Mouse (Mus musculus): ENCODE measurements around the gene Hist1h4m.
"Not testable (repeated sequence)": the region's sequence is repeated elsewhere in the genome, so short reads cannot be mapped to it uniquely, and the experiment has no call there.

The Hist1h4m gene

GRCm38 (mm10) chr13:21811539-21811938 is at the start of gene Hist1h4m:
Gene Hist1h4m (plus strand): TSS chr13:21811746.
- not testable (repeated sequence) for DNase-seq (ENCODE audit: extremely low read depth, low read depth, low spot score)

- DNase-seq (ENCODE audit: extremely low read depth, low read depth, low spot score), result no peak
These were observed 32.5 kb upstream of the Hist1h4m start for GRCm38 (mm10) chr13:21778814-21779766.

GRCm38 (mm10) chr13:21779767-21780731 is 31.5 kb upstream of the Hist1h4m start, which contains the start of gene Hist1h1b:
Gene Hist1h1b (minus strand): TSS chr13:21780625.
- no peak for DNase-seq (ENCODE audit: extremely low read depth, low read depth, low spot score)

DNA sequence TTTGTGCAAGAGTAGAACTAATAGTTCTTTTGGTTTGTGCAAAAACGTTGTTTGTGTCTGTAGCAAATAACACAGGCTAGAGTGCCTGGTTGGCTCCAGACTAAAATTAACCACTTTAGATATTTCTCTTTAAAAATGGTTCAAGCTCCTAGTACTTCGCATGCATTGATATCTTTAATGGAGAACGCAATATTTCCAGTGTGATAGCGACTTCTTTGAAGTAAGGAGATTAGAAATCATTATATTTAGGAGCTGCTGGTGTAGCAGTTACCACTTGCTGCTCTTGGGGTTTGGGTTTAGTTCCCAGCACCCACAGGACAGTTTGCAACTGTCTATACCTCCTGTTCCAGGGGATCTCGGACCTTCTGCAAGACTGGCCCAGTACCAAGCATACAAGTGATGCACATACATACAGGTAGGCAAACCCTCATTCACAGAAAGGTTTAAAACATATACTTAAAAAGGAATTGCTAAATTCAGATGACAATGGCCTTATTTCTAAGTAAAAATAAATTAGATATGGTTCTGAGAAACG is 30.5 kb upstream of the Hist1h4m start:
- no peak for DNase-seq (ENCODE audit: extremely low read depth, low read depth, low spot score)

DNA sequence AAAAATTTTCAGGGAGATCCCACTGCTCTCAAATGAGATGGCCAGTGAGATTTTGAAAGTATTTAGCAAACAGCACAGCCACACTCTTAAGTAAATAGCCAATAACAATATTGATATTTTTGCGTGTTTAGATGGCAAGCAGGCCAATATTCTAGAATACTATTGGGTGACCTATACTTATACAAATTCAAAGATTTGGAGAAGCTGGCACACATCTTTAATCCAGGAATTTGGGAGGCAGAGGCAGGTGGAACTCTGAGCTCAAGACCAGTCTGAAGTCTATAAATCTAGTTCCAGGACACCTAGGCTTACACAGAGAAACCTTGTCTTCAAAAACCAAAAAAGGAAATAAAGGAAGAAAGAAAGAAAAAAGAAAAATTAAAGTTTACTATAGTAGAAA is 29.9 kb upstream of the Hist1h4m start:
- no peak for DNase-seq (ENCODE audit: extremely low read depth, low read depth, low spot score)

DNA sequence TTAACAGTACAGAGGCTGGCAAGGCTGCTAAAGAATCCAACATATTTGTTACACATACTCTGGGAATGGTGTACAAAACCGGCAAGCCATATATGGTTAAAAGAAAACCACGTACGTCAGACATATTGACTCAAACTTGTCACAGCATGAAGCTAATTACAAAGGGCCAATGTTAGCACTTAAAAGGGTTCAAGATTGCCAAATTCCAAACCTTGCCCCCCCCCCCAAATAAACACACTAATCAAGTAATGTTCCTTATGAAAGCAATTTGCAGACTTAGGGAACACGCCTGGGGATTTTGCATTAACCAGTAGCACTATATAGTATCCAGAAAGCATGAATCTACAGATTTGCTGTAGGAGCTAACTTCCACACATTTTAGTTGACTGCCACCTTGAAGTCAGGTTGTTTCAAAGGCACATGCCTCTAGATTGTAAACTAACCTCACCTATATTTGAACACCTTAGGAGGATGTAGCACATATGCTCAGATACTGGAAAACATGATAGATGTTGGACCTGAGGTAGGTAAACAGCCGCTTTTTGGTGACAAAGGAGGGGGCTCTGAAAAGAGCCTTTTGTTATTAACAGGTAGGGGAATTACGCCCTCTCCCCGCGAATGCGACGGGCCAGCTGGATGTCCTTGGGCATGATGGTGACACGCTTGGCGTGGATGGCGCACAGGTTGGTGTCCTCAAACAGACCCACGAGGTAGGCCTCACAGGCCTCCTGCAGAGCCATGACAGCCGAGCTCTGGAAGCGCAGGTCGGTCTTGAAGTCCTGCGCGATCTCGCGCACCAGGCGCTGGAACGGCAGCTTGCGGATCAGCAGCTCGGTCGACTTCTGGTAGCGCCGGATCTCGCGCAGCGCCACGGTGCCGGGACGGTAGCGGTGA is 28.9 kb upstream of the Hist1h4m start:
- not testable (repeated sequence) for DNase-seq (ENCODE audit: extremely low read depth, low read depth, low spot score)

DNA sequence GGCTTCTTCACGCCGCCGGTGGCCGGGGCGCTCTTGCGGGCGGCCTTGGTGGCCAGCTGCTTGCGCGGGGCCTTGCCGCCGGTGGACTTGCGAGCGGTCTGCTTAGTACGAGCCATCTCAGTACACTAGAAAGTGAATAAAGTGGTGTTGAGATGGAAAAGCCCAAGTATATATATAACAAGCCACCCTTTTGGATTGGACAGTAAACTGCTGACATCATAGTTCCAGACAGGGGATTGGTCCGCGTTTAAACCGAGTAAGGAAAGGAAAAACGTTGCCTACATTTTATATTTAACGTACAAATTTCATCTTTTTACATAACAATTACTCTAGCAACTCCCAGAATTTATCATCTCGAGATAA is 28.3 kb upstream of the Hist1h4m start, which contains the start of gene Hist1h3i:
TSS of gene Hist1h3i (minus strand) at position 116 of the 363 bp plus-strand sequence.
- no peak for DNase-seq (ENCODE audit: extremely low read depth, low read depth, low spot score)

DNA sequence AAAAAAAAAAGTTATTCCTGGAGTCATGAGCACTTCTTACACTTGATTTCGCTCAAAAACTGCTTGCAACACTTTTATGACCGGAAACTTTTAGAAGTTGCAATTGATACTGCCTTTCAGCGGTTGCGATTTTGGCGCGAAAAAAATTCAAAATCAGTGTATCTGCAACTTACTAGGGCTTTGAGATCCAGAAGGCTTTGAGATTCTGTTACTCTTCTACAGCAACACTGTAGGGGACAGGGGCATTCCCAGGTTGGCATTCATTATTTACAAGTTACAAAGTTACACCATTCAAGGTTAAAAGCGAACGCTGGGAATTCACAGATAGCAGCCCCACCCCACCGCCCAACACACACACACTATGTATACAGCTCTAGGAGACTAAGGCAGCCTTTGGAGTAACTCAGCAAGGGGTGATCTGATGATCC is 27.8 kb upstream of the Hist1h4m start:
- no peak for DNase-seq (ENCODE audit: extremely low read depth, low read depth, low spot score)

DNA sequence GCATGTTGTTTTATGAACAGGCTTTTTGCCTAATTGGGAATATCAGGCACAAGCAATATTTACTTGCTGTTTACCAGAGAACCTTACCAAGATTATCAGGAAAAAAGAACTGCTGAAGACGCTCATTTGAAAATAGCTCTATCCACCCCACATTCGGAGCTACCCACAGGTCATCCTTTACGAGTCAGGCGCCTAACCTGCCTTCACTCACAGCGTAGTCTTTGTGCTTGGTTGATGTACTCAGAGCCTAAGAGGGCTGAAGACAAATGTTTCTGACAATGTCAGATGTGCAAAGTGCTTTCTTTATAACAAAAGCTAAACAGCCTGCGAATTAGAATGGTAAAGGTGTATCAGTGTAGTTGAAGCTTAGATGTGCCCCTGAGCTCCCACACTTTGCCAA is 27.2 kb upstream of the Hist1h4m start:
- DNase-seq (ENCODE audit: extremely low read depth, low read depth, low spot score), result no peak

DNA sequence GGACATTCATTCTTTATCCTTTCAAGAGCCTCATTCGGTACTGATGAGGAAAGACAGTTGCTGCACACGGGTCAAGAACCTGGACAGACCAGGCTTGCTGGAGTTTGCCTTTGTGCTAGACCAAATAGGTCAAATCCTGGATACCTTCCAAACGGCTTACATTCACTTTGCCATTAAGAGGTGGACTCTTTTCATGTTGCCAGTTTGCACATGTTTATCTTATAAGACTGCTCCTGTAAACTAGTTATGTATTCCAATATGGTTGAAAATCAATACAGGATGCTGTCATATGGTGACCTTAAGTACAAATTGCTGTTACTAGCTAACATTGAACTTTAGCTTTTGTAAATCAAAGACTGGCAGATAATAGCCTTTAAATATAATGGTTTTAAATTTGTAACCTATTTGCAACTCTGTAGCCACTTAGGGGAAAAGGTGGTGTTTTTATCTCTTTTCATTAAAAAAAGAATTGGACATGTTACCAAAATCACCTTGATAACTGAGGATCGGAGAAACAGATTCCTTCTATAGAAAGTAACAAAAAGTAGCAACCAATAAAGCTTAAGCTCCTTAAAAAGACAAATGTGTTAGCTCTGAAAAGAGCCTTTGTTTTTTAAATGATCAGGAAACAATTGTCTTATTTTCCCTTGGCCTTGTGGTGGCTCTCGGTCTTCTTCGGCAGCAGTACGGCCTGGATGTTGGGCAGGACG is 25.2 kb upstream of the Hist1h4m start:
- no peak for DNase-seq (ENCODE audit: extremely low read depth, low read depth, low spot score)

DNA sequence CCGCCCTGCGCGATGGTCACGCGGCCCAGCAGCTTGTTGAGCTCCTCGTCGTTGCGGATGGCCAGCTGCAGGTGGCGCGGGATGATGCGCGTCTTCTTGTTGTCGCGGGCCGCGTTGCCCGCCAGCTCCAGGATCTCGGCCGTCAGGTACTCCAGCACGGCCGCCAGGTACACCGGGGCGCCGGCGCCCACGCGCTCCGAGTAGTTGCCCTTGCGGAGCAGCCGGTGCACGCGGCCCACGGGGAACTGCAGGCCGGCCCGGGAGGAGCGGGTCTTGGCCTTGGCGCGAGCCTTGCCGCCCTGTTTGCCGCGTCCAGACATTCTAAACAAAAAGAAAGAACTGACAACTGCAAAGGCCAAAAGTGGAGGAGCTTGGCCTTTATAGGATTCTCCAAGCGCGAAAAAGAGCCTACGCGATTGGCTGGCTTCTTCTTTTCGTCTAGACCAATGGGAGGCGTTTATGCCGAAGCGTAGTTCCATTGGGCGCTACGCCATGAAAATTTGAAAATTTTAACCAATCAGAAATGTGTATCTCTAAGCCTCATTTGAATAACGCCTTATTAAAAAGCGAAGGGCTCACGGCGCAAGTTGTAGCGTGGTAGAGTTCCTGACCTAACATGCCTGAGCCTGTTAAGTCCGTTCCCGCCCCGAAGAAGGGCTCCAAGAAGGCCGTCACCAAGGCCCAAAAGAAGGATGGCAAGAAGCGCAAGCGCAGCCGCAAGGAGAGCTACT is 24.5 kb upstream of the Hist1h4m start, which contains the start of the genes Hist1h2an and Hist1h2bp:
TSS of gene Hist1h2an (minus strand) at position 320 of the 731 bp plus-strand sequence.
TSS of gene Hist1h2bp (plus strand) at position 563 of the 731 bp plus-strand sequence.
- peak; percentile 92 for DNase-seq (ENCODE audit: extremely low read depth, low read depth, low spot score)

GRCm38 (mm10) chr13:21787760-21788593 is 23.6 kb upstream of the Hist1h4m start:
- no peak for DNase-seq (ENCODE audit: extremely low read depth, low read depth, low spot score)

GRCm38 (mm10) chr13:21789925-21790324 is 21.6 kb upstream of the Hist1h4m start:
- no peak for DNase-seq (ENCODE audit: extremely low read depth, low read depth, low spot score)

DNA sequence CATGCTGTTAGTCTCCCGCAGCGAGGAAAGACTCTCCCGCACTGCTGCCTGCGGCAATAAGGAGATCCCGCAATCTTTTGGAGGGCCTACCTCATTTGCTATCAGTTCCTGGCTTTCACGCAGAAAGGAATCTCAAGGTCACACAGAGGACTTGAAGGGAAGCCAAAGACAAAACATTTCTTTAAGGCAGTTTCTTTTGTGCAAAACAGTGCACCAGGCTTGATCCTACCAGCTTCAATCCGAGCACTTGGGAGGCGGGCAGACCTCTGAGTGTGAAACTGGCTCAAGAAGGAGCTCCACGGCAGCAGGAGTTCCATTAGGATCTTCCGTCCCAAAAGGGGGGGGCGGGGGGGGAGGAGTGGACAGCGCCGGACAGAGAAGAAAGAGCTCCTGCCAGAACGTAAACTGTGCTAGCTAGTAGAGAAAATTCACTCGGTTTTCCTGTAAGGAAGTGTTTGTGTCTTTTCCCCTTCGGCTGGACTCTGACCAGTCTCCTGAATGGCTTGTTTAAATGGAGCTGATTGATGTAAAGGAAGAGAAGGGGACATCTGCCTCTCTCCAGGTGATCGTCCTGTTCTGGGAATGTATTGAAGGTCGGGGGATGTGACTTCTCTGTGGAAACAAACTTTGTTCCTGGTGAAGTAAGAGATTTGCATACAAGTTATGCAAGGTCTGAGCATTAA is 20.8 kb upstream of the Hist1h4m start:
- no peak for DNase-seq (ENCODE audit: extremely low read depth, low read depth, low spot score)

- DNase-seq (ENCODE audit: extremely low read depth, low read depth, low spot score), result no peak
These were observed 16.0 kb upstream of the Hist1h4m start for GRCm38 (mm10) chr13:21795584-21795983.

DNA sequence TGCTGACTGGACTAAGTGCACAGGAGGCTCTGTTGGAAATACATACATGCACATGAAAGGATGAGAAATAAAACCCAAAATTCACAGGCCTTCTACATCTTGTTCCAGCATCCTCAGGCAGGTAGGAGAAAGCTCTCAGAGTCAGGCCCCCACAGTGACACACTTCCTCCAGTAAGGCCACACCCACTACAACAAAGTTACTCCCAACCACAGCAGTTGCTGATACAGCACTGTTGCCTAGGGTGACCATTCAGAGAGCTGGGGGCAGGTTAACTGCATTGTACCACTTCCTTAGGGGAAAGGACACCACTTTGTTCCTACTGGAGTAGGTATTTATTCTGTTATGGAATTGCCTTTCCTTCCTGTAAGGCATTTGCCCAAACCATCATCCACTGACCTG is 14.4 kb upstream of the Hist1h4m start:
- DNase-seq (ENCODE audit: extremely low read depth, low read depth, low spot score), result not testable (repeated sequence)

GRCm38 (mm10) chr13:21803058-21803457 is 8.5 kb upstream of the Hist1h4m start:
- DNase-seq (ENCODE audit: extremely low read depth, low read depth, low spot score), result not testable (repeated sequence)

Data from fat pad, adult 2 months (tissue).